Mouse (Mus musculus): ENCODE measurements around the gene Slc27a1. TPM values are rescaled to one million over a fixed set of nuclear protein-coding genes. Genes with fewer than 3 reads are reported as not detected.

The Slc27a1 gene
- polyA plus RNA-seq, 1 experiment from 2014 or later = 30.7 TPM

- H3K9me3 ChIP-seq = no peaks in the 10 kb centered on the region
- no peak for DNase-seq (ENCODE audit: low spot score)
- H3K27me3 ChIP-seq (replicated peaks; ENCODE audit: low read depth, poor library complexity, severe bottlenecking) = peaks cover 16% of the 10 kb centered on the region
- 95% methylated on average over 8 of the region's 8 CpGs for WGBS
- H3K4me1 ChIP-seq = peaks cover 42% of the 10 kb centered on the region
- H3K4me3 ChIP-seq = peak overlapping the region; percentile 93; the same call in 1 of the 2 replicates
- peaks cover 20% of the 10 kb centered on the region for H3K36me3 ChIP-seq (replicated peaks)
- no peak overlapping the region for H3K27ac ChIP-seq (replicated peaks)
These were observed 25.1 kb downstream of the Slc27a1 start for GRCm38 (mm10) chr8:71593556-71594323.

GRCm38 (mm10) chr8:71594324-71594722, 25.6 kb downstream of the Slc27a1 start:
- H3K27me3 ChIP-seq (replicated peaks; ENCODE audit: low read depth, poor library complexity, severe bottlenecking) = peaks cover 20% of the 10 kb centered on the region
- 92% methylated on average over 4 of the region's 4 CpGs for WGBS
- DNase-seq (ENCODE audit: low spot score) = no peak
- H3K4me1 ChIP-seq = peaks cover 42% of the 10 kb centered on the region
- H3K4me3 ChIP-seq = 0 out of 2 replicates have a peak overlapping the region, but pooled peaks have one; percentile 1
- H3K36me3 ChIP-seq (replicated peaks) = peaks cover 25% of the 10 kb centered on the region
- H3K27ac ChIP-seq (replicated peaks) = no peak overlapping the region
- no peaks in the 10 kb centered on the region for H3K9me3 ChIP-seq

GRCm38 (mm10) chr8:71595862-71596261, 27.2 kb downstream of the Slc27a1 start:
- Histone ChIP-seq H3K9me3 (no peaks in the 10 kb centered on the region), H3K36me3 (replicated peaks) (peaks cover 25% of the 10 kb centered on the region), H3K4me3 (peak overlapping the region; percentile 31), H3K27ac (replicated peaks) (peak overlapping the region; percentile 55), H3K4me1 (peaks cover 39% of the 10 kb centered on the region), H3K27me3 (replicated peaks; ENCODE audit: low read depth, poor library complexity, severe bottlenecking) (peaks cover 22% of the 10 kb centered on the region)
- peak; percentile 92 for DNase-seq (ENCODE audit: low spot score)
- 8% methylated on average over 27 of the region's 27 CpGs for WGBS

GRCm38 (mm10) chr8:71596384-71596783, 27.7 kb downstream of the Slc27a1 start:
- H3K9me3 ChIP-seq = no peaks in the 10 kb centered on the region
- H3K36me3 ChIP-seq (replicated peaks) = peaks cover 25% of the 10 kb centered on the region
- H3K27ac ChIP-seq (replicated peaks) = no peak overlapping the region
- no peak for DNase-seq (ENCODE audit: low spot score)
- 58% methylated on average over 6 of the region's 6 CpGs for WGBS
- peaks cover 25% of the 10 kb centered on the region for H3K27me3 ChIP-seq (replicated peaks; ENCODE audit: low read depth, poor library complexity, severe bottlenecking)
- peaks cover 33% of the 10 kb centered on the region for H3K4me1 ChIP-seq
- 0 out of 2 replicates have a peak overlapping the region, but pooled peaks have one; percentile 31 for H3K4me3 ChIP-seq

- H3K4me1 ChIP-seq = peaks cover 33% of the 10 kb centered on the region
- no peak for DNase-seq (ENCODE audit: low spot score)
- 87% methylated on average over 4 of the region's 4 CpGs for WGBS
- no peaks in the 10 kb centered on the region for H3K9me3 ChIP-seq
- H3K36me3 ChIP-seq (replicated peaks) = peaks cover 25% of the 10 kb centered on the region
- no peak overlapping the region for H3K27ac ChIP-seq (replicated peaks)
- peaks cover 29% of the 10 kb centered on the region for H3K27me3 ChIP-seq (replicated peaks; ENCODE audit: low read depth, poor library complexity, severe bottlenecking)
- no peak overlapping the region for H3K4me3 ChIP-seq
These were observed 28.1 kb downstream of the Slc27a1 start for GRCm38 (mm10) chr8:71596798-71597197.

GRCm38 (mm10) chr8:71597451-71597850, 28.8 kb downstream of the Slc27a1 start, which contains the start of gene Fam129c:
Gene Fam129c (plus strand): TSS chr8:71597648.
- WGBS = 85% methylated on average over 3 of the region's 3 CpGs
- Histone ChIP-seq H3K4me3 (no peak within 1 kb of the TSS), H3K27ac (replicated peaks) (no peak within 1 kb of the TSS)

GRCm38 (mm10) chr8:71598375-71598774, 29.7 kb downstream of the Slc27a1 start:
- no peak overlapping the region for H3K27ac ChIP-seq (replicated peaks)
- H3K9me3 ChIP-seq = no peaks in the 10 kb centered on the region
- peaks cover 39% of the 10 kb centered on the region for H3K4me1 ChIP-seq
- peaks cover 44% of the 10 kb centered on the region for H3K27me3 ChIP-seq (replicated peaks; ENCODE audit: low read depth, poor library complexity, severe bottlenecking)
- H3K4me3 ChIP-seq = no peak overlapping the region
- DNase-seq (ENCODE audit: low spot score) = no peak
- peaks cover 25% of the 10 kb centered on the region for H3K36me3 ChIP-seq (replicated peaks)

More at GRCm38 (mm10) chr8:71597451-71597850, 28.8 kb downstream of the Slc27a1 start, which contains the start of gene Fam129c:
- DNase-seq (ENCODE audit: low spot score) = no peak
- Histone ChIP-seq H3K4me1 (peaks cover 39% of the 10 kb centered on the region), H3K27me3 (replicated peaks; ENCODE audit: low read depth, poor library complexity, severe bottlenecking) (peaks cover 35% of the 10 kb centered on the region), H3K9me3 (no peaks in the 10 kb centered on the region), H3K36me3 (replicated peaks) (peaks cover 25% of the 10 kb centered on the region)

- no peaks in the 10 kb centered on the region for H3K9me3 ChIP-seq
- H3K4me3 ChIP-seq = no peak overlapping the region
- 91% methylated on average over 5 of the region's 5 CpGs for WGBS
- peaks cover 20% of the 10 kb centered on the region for H3K36me3 ChIP-seq (replicated peaks)
- no peak for DNase-seq (ENCODE audit: low spot score)
- H3K27ac ChIP-seq (replicated peaks) = no peak overlapping the region
- H3K4me1 ChIP-seq = peaks cover 39% of the 10 kb centered on the region
- H3K27me3 ChIP-seq (replicated peaks; ENCODE audit: low read depth, poor library complexity, severe bottlenecking) = peaks cover 49% of the 10 kb centered on the region
These were observed 30.2 kb downstream of the Slc27a1 start for GRCm38 (mm10) chr8:71598841-71599240.

GRCm38 (mm10) chr8:71601939-71602665, 33.4 kb downstream of the Slc27a1 start:
- DNase-seq (ENCODE audit: low spot score) = peak; percentile 60
- Histone ChIP-seq H3K4me3 (peak overlapping the region; percentile 58), H3K9me3 (no peaks in the 10 kb centered on the region), H3K27me3 (replicated peaks; ENCODE audit: low read depth, poor library complexity, severe bottlenecking) (peaks cover 63% of the 10 kb centered on the region), H3K4me1 (peaks cover 24% of the 10 kb centered on the region), H3K27ac (replicated peaks) (peak overlapping the region; percentile 55), H3K36me3 (replicated peaks) (peaks cover 5% of the 10 kb centered on the region; the same call in 1 of the 2 replicates)
- WGBS = 3% methylated on average over 65 of the region's 65 CpGs

GRCm38 (mm10) chr8:71602666-71603334, 34.1 kb downstream of the Slc27a1 start:
- peaks cover 24% of the 10 kb centered on the region for H3K4me1 ChIP-seq
- H3K36me3 ChIP-seq (replicated peaks) = peaks cover 5% of the 10 kb centered on the region; the same call in 1 of the 2 replicates
- peaks cover 63% of the 10 kb centered on the region for H3K27me3 ChIP-seq (replicated peaks; ENCODE audit: low read depth, poor library complexity, severe bottlenecking)
- DNase-seq (ENCODE audit: low spot score) = peak; percentile 90
- 1% methylated on average over 32 of the region's 32 CpGs for WGBS
- peak overlapping the region; percentile 55 for H3K27ac ChIP-seq (replicated peaks)
- peak overlapping the region; percentile 58 for H3K4me3 ChIP-seq
- no peaks in the 10 kb centered on the region for H3K9me3 ChIP-seq

- Histone ChIP-seq H3K27ac (replicated peaks) (no peak overlapping the region), H3K4me3 (no peak overlapping the region), H3K27me3 (replicated peaks; ENCODE audit: low read depth, poor library complexity, severe bottlenecking) (peaks cover 61% of the 10 kb centered on the region), H3K9me3 (no peaks in the 10 kb centered on the region), H3K36me3 (replicated peaks) (peaks cover 2% of the 10 kb centered on the region; the same call in 1 of the 2 replicates), H3K4me1 (peaks cover 24% of the 10 kb centered on the region)
- no peak for DNase-seq (ENCODE audit: low spot score)
- 55% methylated on average over 7 of the region's 7 CpGs for WGBS
These were observed 35.3 kb downstream of the Slc27a1 start for GRCm38 (mm10) chr8:71604021-71604420.

Measured in embryonic facial prominence, embryonic 10.5 days (tissue).